Mouse (Mus musculus) fibroblast of lung, adult 2 months (primary cell): ENCODE results near the gene Tdgf1.
A peak's percentile ranks its signal among the peaks of the same experiment; 100 is the strongest.

Experiments
- DNase-seq: peaks from one replicate; pipeline ENCODE4 v3.0.0-alpha.2; 2011; ENCODE audit warnings: low read depth

The Tdgf1 gene

GRCm38 (mm10) chr9:110953550-110954461 lies 7.8 kb upstream of the Tdgf1 start:
- no peak for DNase-seq

- DNase-seq: no peak
Observed at GRCm38 (mm10) chr9:110952931-110953549, 7.1 kb upstream of the Tdgf1 start.

- no peak for DNase-seq
Observed at GRCm38 (mm10) chr9:110952398-110952797, 6.4 kb upstream of the Tdgf1 start.

- DNase-seq: no peak
Observed at GRCm38 (mm10) chr9:110951866-110952265, 5.9 kb upstream of the Tdgf1 start.

GRCm38 (mm10) chr9:110951397-110951796 lies 5.4 kb upstream of the Tdgf1 start, which contains the start of gene Lrrc2:
Lrrc2 (plus strand) TSS chr9:110951545.
- DNase-seq: no peak

GRCm38 (mm10) chr9:110950109-110950508 lies 4.2 kb upstream of the Tdgf1 start:
- no peak for DNase-seq

GRCm38 (mm10) chr9:110948813-110949310 lies 2.9 kb upstream of the Tdgf1 start:
- DNase-seq: no peak

GRCm38 (mm10) chr9:110947900-110948299 lies 1.9 kb upstream of the Tdgf1 start:
- DNase-seq: no peak

GRCm38 (mm10) chr9:110947261-110947661 lies 1.3 kb upstream of the Tdgf1 start:
- DNase-seq: no peak

- no peak for DNase-seq
Observed at GRCm38 (mm10) chr9:110946548-110947044, 638 bp upstream of the Tdgf1 start.

GRCm38 (mm10) chr9:110945343-110945742 lies 615 bp downstream of the Tdgf1 start:
- no peak for DNase-seq

GRCm38 (mm10) chr9:110944265-110944664 lies 1.7 kb downstream of the Tdgf1 start:
- no peak for DNase-seq

- no peak for DNase-seq
Observed at GRCm38 (mm10) chr9:110937506-110938490, 8.2 kb downstream of the Tdgf1 start.

- no peak for DNase-seq
Observed at GRCm38 (mm10) chr9:110935941-110936340, 10.0 kb downstream of the Tdgf1 start.

GRCm38 (mm10) chr9:110933850-110934437 lies 12.0 kb downstream of the Tdgf1 start:
- no peak for DNase-seq

- peak; percentile 30 for DNase-seq
Observed at GRCm38 (mm10) chr9:110931573-110931972, 14.4 kb downstream of the Tdgf1 start.

- DNase-seq: peak; percentile 26
Observed at GRCm38 (mm10) chr9:110922759-110923158, 23.2 kb downstream of the Tdgf1 start.

GRCm38 (mm10) chr9:110920665-110921419 lies 25.1 kb downstream of the Tdgf1 start:
- no peak for DNase-seq

GRCm38 (mm10) chr9:110916786-110917185 lies 29.2 kb downstream of the Tdgf1 start, which contains the start of gene Fam240a:
Fam240a (minus strand) TSS chr9:110916861.
- DNase-seq: no peak

- DNase-seq: no peak
Observed at GRCm38 (mm10) chr9:110915466-110915865, 30.5 kb downstream of the Tdgf1 start.
